Mouse (Mus musculus) G1E (cell line): ENCODE measurements around the gene Gpr4. TPM values are rescaled to one million over a fixed set of nuclear protein-coding genes. Genes with fewer than 3 reads are reported as not detected.
A peak's percentile ranks its signal among the peaks of the same experiment; 100 is the strongest.

ENCODE experiments used
- ATAC-seq: 2 replicates; pipeline ENCODE4 v1.8.0; 2016; ENCODE audit warnings: mild to moderate bottlenecking; ENCODE audit not compliant: insufficient number of reproducible peaks, poor library complexity, low FRiP score, severe bottlenecking; ENCODE audit errors: extremely low read depth
- DNase-seq: peaks from one replicate; pipeline ENCODE4 v3.0.0; 2012; ENCODE audit warnings: low spot score
- H3K27me3 ChIP-seq: 2 replicates; pipeline ENCODE4 v1.6.1; 2012; ENCODE audit warnings: mild to moderate bottlenecking, low read length, inconsistent platforms; ENCODE audit not compliant: insufficient read depth
- H3K36me3 ChIP-seq: replicated peaks from 2 replicates; pipeline ENCODE3; 2012; ENCODE audit warnings: mild to moderate bottlenecking, inconsistent platforms
- H3K4me1 ChIP-seq: 2 replicates; pipeline ENCODE4 v1.6.1; 2012; ENCODE audit warnings: low read depth, low read length, inconsistent platforms, mixed read lengths; ENCODE audit not compliant: insufficient read depth
- H3K4me3 ChIP-seq: 2 replicates; pipeline ENCODE4 v1.5.1; 2012; ENCODE audit warnings: low read depth, mild to moderate bottlenecking, inconsistent platforms, low read length, moderate library complexity, mixed read lengths
- H3K9me3 ChIP-seq: replicated peaks from 2 replicates; pipeline ENCODE4 v1.6.1; 2012; ENCODE audit warnings: inconsistent platforms
- CTCF ChIP-seq: IDR thresholded peaks from 2 replicates; pipeline ENCODE4 v1.5.1; 2012; ENCODE audit warnings: low read depth, low read length, inconsistent platforms, mixed read lengths
- GATA1 ChIP-seq: IDR thresholded peaks from 2 replicates; pipeline ENCODE4 v1.6.1; 2012; ENCODE audit warnings: borderline replicate concordance, low read length, inconsistent platforms, mixed read lengths
- GATA2 ChIP-seq: IDR thresholded peaks from 2 replicates; pipeline ENCODE4 v1.6.1; 2012; ENCODE audit warnings: low read depth, low read length, inconsistent platforms, borderline replicate concordance
- POLR2AphosphoS5 ChIP-seq: IDR thresholded peaks from 2 replicates; pipeline ENCODE4 v1.6.1; 2012; ENCODE audit warnings: low read depth, low read length, inconsistent platforms; ENCODE audit not compliant: insufficient replicate concordance
- TAL1 ChIP-seq: conservative IDR thresholded peaks from 2 replicates; pipeline ENCODE4 v1.6.1; 2012; ENCODE audit warnings: low read depth, low read length, inconsistent platforms, mixed read lengths
- polyA plus RNA-seq: library from polyadenylated mRNA; stranded (reverse); fragments of >175 nt; gene quantifications from 2 replicates; pipeline ENCODE4 v1.2.3, GENCODE M21; 2012
- total RNA-seq, 2 experiments: library from RNA; stranded (forward) in 1 of 2; stranded (reverse) in 1 of 2; fragments of 200-1000 nt in 1 of 2; fragments of >200 nt in 1 of 2; fragmentation: Nextera tagmentation in 1 of 2; gene quantifications; 2 replicates each; pipeline ENCODE4 v1.2.3; 2014 to 2017

The Gpr4 gene
- total and polyA plus RNA-seq, 3 experiments: 0.11 to 0.30 (median 0.16) TPM

DNA sequence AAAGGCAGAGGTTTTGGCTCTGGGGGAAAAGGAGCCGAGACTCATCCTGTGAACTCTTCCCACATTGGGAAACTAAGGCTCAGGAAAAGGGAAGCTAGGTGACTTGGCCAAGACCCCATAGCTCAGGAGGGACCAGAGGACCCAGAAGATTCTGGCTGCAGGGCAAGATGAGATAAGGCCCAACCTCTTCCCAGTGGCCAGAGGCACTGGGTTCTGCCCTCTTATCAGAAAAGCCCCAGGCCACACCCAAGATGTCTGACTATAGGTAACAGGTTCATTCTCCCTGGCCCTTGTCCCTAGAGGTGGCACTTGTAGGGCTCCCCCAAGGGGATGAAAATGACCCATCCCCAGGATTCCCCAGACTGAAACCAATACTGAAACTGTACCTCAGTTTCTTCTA, 34.5 kb downstream of the Gpr4 start:
- Histone ChIP-seq H3K27me3 (no peaks in the 10 kb centered on the region), H3K4me3 (no peak overlapping the region), H3K36me3 (peaks cover 57% of the 10 kb centered on the region), H3K4me1 (peaks cover 31% of the 10 kb centered on the region), H3K9me3 (no peaks in the 10 kb centered on the region)
- TF ChIP-seq GATA1 (no peak), GATA2 (no peak), CTCF (no peak), TAL1 (no peak), POLR2AphosphoS5 (no peak)
- no peak for DNase-seq
- peak; percentile 28; the same call in 1 of the 2 replicates for ATAC-seq

DNA sequence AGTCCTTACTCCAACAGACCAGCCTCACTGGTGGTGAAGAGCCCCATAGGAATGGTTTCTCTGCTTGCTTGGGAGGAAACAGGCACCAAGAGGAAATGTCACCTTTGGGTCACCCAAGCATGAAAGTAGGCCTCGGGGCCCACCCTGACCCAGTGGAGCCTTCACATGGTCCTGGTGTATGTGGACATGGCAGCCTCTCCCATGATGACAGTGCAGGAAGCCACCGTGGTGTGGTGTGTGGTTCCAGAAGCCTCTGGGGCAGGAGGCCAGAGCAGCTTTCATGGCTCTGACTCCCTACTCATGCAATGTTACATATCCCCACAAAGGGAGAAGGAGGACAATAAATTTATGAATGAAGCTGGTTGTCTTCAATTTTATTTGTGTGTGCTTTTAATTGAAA, 35.2 kb downstream of the Gpr4 start:
- H3K4me3 ChIP-seq: peak overlapping the region; percentile 44; the same call in 1 of the 2 replicates
- H3K27me3 ChIP-seq: no peaks in the 10 kb centered on the region
- no peak for DNase-seq
- ATAC-seq: peak; percentile 49
- peaks cover 32% of the 10 kb centered on the region for H3K4me1 ChIP-seq
- TF ChIP-seq GATA2 (no peak), POLR2AphosphoS5 (no peak), GATA1 (no peak), CTCF (no peak), TAL1 (no peak)
- H3K9me3 ChIP-seq: no peaks in the 10 kb centered on the region
- H3K36me3 ChIP-seq: peaks cover 57% of the 10 kb centered on the region

DNA sequence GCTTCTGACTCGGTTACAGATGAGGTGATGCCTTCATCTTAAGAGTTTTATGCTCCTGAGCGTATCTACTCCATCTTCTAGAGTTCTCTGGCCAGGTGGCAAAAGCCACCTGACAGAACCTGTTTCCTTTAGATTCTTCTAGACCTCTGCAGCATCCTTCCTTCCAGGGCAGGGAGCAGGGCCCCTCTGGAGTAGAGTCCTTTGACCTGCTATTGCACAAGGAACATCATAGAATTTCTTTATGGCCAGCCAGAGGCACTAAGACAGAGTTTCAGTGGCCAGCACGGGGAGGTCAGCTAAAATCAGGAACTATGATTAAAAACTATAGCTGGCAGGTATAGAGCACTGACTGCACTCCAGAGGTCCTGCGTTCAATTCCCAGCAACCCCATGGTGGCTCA, 39.7 kb downstream of the Gpr4 start:
- peaks cover 55% of the 10 kb centered on the region for H3K36me3 ChIP-seq
- H3K9me3 ChIP-seq: no peaks in the 10 kb centered on the region
- no peaks in the 10 kb centered on the region for H3K27me3 ChIP-seq
- DNase-seq (no peak), ATAC-seq (no peak)
- peaks cover 30% of the 10 kb centered on the region for H3K4me1 ChIP-seq
- no peak overlapping the region for H3K4me3 ChIP-seq
- TF ChIP-seq GATA2 (no peak), TAL1 (no peak)

DNA sequence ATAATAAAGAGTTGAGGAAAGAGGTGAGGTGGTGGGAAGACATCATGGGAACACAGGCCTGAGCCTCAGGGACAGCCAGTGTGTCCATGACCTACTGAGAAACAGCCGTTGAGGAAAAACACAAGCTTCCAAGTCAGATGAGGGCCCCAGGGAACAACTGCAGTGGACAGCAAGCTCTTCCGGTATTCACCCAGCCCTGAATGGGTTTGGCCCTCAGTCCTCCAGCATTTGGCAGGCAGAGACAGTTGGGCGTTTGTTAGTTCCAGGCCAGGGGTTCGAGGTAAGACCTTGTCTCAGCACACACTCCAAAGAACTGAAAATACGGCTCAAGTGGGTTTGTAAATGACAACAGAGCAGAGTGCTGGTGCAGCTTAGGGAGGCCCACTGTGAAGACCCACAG, 41.1 kb downstream of the Gpr4 start:
- no peak for TF ChIP-seq CTCF
- TF ChIP-seq TAL1: no peak
- TF ChIP-seq GATA1: no peak
- no peak for TF ChIP-seq GATA2
- no peak for TF ChIP-seq POLR2AphosphoS5
- Histone ChIP-seq H3K9me3 (no peaks in the 10 kb centered on the region), H3K4me3 (no peak overlapping the region), H3K36me3 (peaks cover 62% of the 10 kb centered on the region), H3K4me1 (peaks cover 36% of the 10 kb centered on the region), H3K27me3 (no peaks in the 10 kb centered on the region)
- no peak for ATAC-seq
- no peak for DNase-seq

DNA sequence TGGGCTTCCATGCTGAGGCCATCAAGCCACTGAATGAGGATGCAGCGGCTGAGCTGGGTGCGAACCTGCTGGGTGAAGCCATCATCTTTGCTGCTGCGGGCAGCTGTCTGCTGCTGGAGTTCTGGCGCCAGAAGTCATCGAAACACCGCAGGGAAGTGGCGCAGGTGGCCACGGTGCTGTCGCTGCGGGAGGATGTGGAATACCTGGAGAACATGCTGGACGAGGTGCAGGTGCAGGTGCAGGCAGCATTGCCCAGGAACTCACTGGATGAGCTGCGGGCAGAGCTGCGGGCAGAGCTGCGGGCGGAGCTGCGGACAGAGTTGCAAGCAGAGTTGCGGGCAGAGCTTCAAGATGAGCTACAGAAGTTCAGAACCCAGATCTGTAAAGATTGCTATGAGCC, 43.1 kb downstream of the Gpr4 start:
- Histone ChIP-seq H3K27me3 (no peaks in the 10 kb centered on the region), H3K4me1 (peaks cover 44% of the 10 kb centered on the region), H3K36me3 (peaks cover 68% of the 10 kb centered on the region), H3K9me3 (no peaks in the 10 kb centered on the region), H3K4me3 (peak overlapping the region; percentile 48)
- TF ChIP-seq POLR2AphosphoS5: 0 out of 2 replicates have a peak, but pooled peaks have one; percentile 41
- TF ChIP-seq TAL1: no peak
- no peak for DNase-seq
- no peak for ATAC-seq

DNA sequence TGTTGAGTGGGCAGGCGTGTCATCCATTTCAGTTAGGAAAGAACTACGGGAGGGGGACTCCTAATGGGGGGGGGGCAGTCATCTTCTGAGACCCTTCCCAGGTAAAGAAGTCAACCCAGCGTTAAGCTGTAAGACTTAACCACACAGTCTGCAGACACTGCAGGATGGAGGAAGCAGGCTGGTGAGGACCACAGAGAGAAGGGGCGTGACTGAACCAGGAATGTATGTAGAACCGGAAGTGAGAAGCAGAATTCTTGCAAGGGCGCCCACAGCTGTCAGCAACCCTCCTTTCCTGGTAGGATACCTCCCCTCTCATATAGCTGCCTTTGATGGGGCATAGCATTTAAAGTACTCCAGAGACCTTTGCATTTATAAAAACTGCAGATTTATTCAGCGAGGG, 44.2 kb downstream of the Gpr4 start:
- H3K4me3 ChIP-seq: no peak overlapping the region
- no peaks in the 10 kb centered on the region for H3K9me3 ChIP-seq
- TF ChIP-seq GATA2 (no peak), CTCF (no peak), GATA1 (no peak), TAL1 (no peak), POLR2AphosphoS5 (no peak)
- H3K27me3 ChIP-seq: no peaks in the 10 kb centered on the region
- peaks cover 79% of the 10 kb centered on the region for H3K36me3 ChIP-seq
- peaks cover 53% of the 10 kb centered on the region for H3K4me1 ChIP-seq
- ATAC-seq (no peak), DNase-seq (no peak)

DNA sequence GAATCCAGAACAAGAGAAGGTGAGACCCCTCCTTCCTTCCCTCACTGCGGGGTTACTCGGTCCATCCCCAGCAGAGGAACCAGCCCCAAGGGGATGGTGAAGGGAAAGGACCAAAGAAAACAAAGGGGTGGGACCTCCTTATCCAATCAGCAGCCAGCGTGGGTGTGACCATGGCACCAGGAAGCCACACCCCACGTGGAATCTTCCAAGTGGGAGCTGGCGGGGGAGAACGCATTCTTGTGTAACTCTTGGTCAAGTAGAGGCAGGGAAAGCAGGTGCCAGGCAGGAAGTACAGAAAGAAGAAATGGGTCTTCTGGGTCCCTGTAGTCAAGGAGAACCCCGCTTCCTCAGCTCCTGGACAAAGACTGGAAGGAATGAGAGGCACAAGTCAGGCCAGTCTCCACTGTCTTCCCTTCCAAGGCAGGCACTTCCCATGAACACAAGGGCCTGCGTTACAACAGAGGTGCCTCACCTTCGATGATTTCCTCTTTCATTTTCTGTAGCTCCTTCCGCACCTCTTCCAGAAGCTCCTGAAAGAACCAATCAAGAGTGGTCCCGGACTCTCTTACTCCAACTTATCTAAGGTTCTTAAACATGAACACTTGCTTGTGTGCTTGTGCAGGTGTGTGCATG, 45.2 kb downstream of the Gpr4 start:
- ATAC-seq (peak; percentile 71), DNase-seq (peak; percentile 71)
- Histone ChIP-seq H3K4me3 (no peak overlapping the region), H3K4me1 (peaks cover 61% of the 10 kb centered on the region), H3K36me3 (peaks cover 88% of the 10 kb centered on the region), H3K27me3 (no peaks in the 10 kb centered on the region), H3K9me3 (no peaks in the 10 kb centered on the region)
- TF ChIP-seq GATA2: no peak
- no peak for TF ChIP-seq POLR2AphosphoS5
- TF ChIP-seq GATA1: no peak
- TF ChIP-seq TAL1: no peak
